Mouse (Mus musculus) kidney, embryonic 16.5 days (tissue): ENCODE results near the gene Stip1. TPM values are rescaled to one million over a fixed set of nuclear protein-coding genes. Genes with fewer than 3 reads are reported as not detected.

Source experiments
- ATAC-seq: fragments of 200-750 bp; cut with Nextera tagmentation; 2 replicates; pipeline ENCODE4 v1.8.0; 2017; ENCODE audit warnings: moderate TSS enrichment; ENCODE audit not compliant: low FRiP score, low TSS enrichment
- H3K27ac ChIP-seq: fragments of 300-500 bp; sonication (generic); 2 replicates; pipeline ENCODE4 v1.5.1; 2014; ENCODE audit warnings: low read length
- H3K27me3 ChIP-seq: fragments of 300-500 bp; sonication (generic); 2 replicates; pipeline ENCODE4 v1.6.1; 2014; ENCODE audit warnings: low read length, control low read depth, mixed read lengths; ENCODE audit not compliant: insufficient read depth
- H3K36me3 ChIP-seq: fragments of 300-500 bp; sonication (generic); 2 replicates; pipeline ENCODE4 v1.6.1; 2014; ENCODE audit warnings: low read length, control low read depth, mixed read lengths; ENCODE audit not compliant: insufficient read depth
- H3K4me1 ChIP-seq: fragments of 300-500 bp; sonication (generic); 2 replicates; pipeline ENCODE4 v1.6.1; 2014; ENCODE audit warnings: low read length, control low read depth, mixed read lengths; ENCODE audit not compliant: insufficient read depth
- H3K4me2 ChIP-seq: fragments of 300-500 bp; sonication (generic); replicated peaks from 2 replicates; pipeline ENCODE4 v1.6.1; 2014; ENCODE audit warnings: low read depth, low read length
- H3K4me3 ChIP-seq: fragments of 300-500 bp; sonication (generic); 2 replicates; pipeline ENCODE4 v1.5.1; 2014; ENCODE audit warnings: mild to moderate bottlenecking, low read length
- H3K9ac ChIP-seq: fragments of 300-500 bp; sonication (generic); replicated peaks from 2 replicates; pipeline ENCODE4 v1.6.1; 2014; ENCODE audit warnings: low read length
- H3K9me3 ChIP-seq: fragments of 300-500 bp; sonication (generic); 2 replicates; pipeline ENCODE4 v1.6.1; 2016; ENCODE audit warnings: low read length, control low read depth
- WGBS: fragments of 180-500 bp; shearing (Covaris S2); extraction: QIAGEN DNeasy Blood & Tissue Kit; methylation state at CpG from one replicate; pipeline ENCODE4 v1.1.7; 2014; 5-methylcytosine and 5-hydroxymethylcytosine counted together
- polyA plus RNA-seq: library from polyadenylated mRNA; unstranded; fragments of >200 nt; fragmentation: Nextera tagmentation; extraction: Ambion mirVana; gene quantifications from 2 replicates; pipeline ENCODE4 v1.2.1, GENCODE M21; 2015

Stip1 gene
- polyA plus RNA-seq, 1 experiment from 2014 or later: 305 TPM

GRCm38 (mm10) chr19:7073997-7074781 lies 34.4 kb upstream of the Stip1 start:
- Histone ChIP-seq H3K9ac (no peak overlapping the region), H3K27me3 (no peaks in the 10 kb centered on the region), H3K36me3 (no peaks in the 10 kb centered on the region), H3K27ac (no peak overlapping the region), H3K9me3 (no peaks in the 10 kb centered on the region), H3K4me2 (no peak overlapping the region), H3K4me3 (no peak overlapping the region), H3K4me1 (peaks cover 55% of the 10 kb centered on the region)
- ATAC-seq: no peak
- WGBS: 39% methylated on average over 12 of the region's 12 CpGs

- peak; percentile 37; the same call in 1 of the 2 replicates for ATAC-seq
- no peaks in the 10 kb centered on the region for H3K36me3 ChIP-seq
- WGBS: 20% methylated on average over 6 of the region's 6 CpGs
- H3K9ac ChIP-seq: no peak overlapping the region
- H3K4me2 ChIP-seq: no peak overlapping the region
- no peaks in the 10 kb centered on the region for H3K9me3 ChIP-seq
- H3K4me3 ChIP-seq: no peak overlapping the region
- peaks cover 59% of the 10 kb centered on the region for H3K4me1 ChIP-seq
- peak overlapping the region; percentile 63 for H3K27ac ChIP-seq
- 0 out of 2 replicates have a peak, but pooled peaks cover 7% of the 10 kb centered on the region for H3K27me3 ChIP-seq
Observed at GRCm38 (mm10) chr19:7072221-7072620, 32.5 kb upstream of the Stip1 start.

GRCm38 (mm10) chr19:7070775-7071174 lies 31.0 kb upstream of the Stip1 start:
- Histone ChIP-seq H3K4me2 (peak overlapping the region; percentile 45), H3K27ac (peak overlapping the region; percentile 51; the same call in 1 of the 2 replicates), H3K9me3 (no peaks in the 10 kb centered on the region), H3K4me1 (peaks cover 70% of the 10 kb centered on the region), H3K9ac (0 out of 2 replicates have a peak overlapping the region, but pooled peaks have one; percentile 32), H3K4me3 (no peak overlapping the region), H3K36me3 (no peaks in the 10 kb centered on the region), H3K27me3 (0 out of 2 replicates have a peak, but pooled peaks cover 8% of the 10 kb centered on the region)
- ATAC-seq: no peak
- WGBS: 19% methylated on average over 4 of the region's 4 CpGs

- peak; percentile 69 for ATAC-seq
- Histone ChIP-seq H3K9ac (peak overlapping the region; percentile 43; the same call in 1 of the 2 replicates), H3K9me3 (no peaks in the 10 kb centered on the region), H3K4me3 (no peak overlapping the region), H3K27ac (peak overlapping the region; percentile 51), H3K4me1 (peaks cover 70% of the 10 kb centered on the region), H3K4me2 (peak overlapping the region; percentile 45), H3K27me3 (0 out of 2 replicates have a peak, but pooled peaks cover 10% of the 10 kb centered on the region), H3K36me3 (no peaks in the 10 kb centered on the region)
- WGBS: 6% methylated on average over 29 of the region's 35 CpGs
Observed at GRCm38 (mm10) chr19:7069781-7070763, 30.3 kb upstream of the Stip1 start.

GRCm38 (mm10) chr19:7068661-7069531 lies 29.1 kb upstream of the Stip1 start:
- peaks cover 70% of the 10 kb centered on the region for H3K4me1 ChIP-seq

GRCm38 (mm10) chr19:7068136-7068535 lies 28.4 kb upstream of the Stip1 start:
- no peak overlapping the region for H3K4me2 ChIP-seq
- H3K9me3 ChIP-seq: no peaks in the 10 kb centered on the region
- 0 out of 2 replicates have a peak, but pooled peaks cover 10% of the 10 kb centered on the region for H3K27me3 ChIP-seq
- ATAC-seq: no peak
- no peak overlapping the region for H3K4me3 ChIP-seq
- H3K9ac ChIP-seq: no peak overlapping the region
- peaks cover 70% of the 10 kb centered on the region for H3K4me1 ChIP-seq
- H3K36me3 ChIP-seq: no peaks in the 10 kb centered on the region
- 2% methylated on average over 14 of the region's 14 CpGs for WGBS
- no peak overlapping the region for H3K27ac ChIP-seq

More at GRCm38 (mm10) chr19:7068661-7069531, 29.1 kb upstream of the Stip1 start:
- Histone ChIP-seq H3K27ac (peak overlapping the region; percentile 51; the same call in 1 of the 2 replicates), H3K27me3 (0 out of 2 replicates have a peak, but pooled peaks cover 10% of the 10 kb centered on the region), H3K9me3 (no peaks in the 10 kb centered on the region), H3K4me3 (no peak overlapping the region), H3K36me3 (no peaks in the 10 kb centered on the region), H3K4me2 (no peak overlapping the region), H3K9ac (peak overlapping the region; percentile 43; the same call in 1 of the 2 replicates)
- ATAC-seq: no peak
- 39% methylated on average over 11 of the region's 11 CpGs for WGBS

GRCm38 (mm10) chr19:7067344-7068050 lies 27.7 kb upstream of the Stip1 start:
- Histone ChIP-seq H3K36me3 (no peaks in the 10 kb centered on the region), H3K4me3 (no peak overlapping the region), H3K27me3 (0 out of 2 replicates have a peak, but pooled peaks cover 10% of the 10 kb centered on the region), H3K9me3 (no peaks in the 10 kb centered on the region), H3K4me2 (no peak overlapping the region), H3K27ac (no peak overlapping the region), H3K4me1 (peaks cover 63% of the 10 kb centered on the region), H3K9ac (peak overlapping the region; percentile 17; the same call in 1 of the 2 replicates)
- 46% methylated on average over 20 of the region's 20 CpGs for WGBS
- no peak for ATAC-seq

GRCm38 (mm10) chr19:7066828-7067342 lies 27.1 kb upstream of the Stip1 start:
- Histone ChIP-seq H3K4me2 (peak overlapping the region; percentile 17; the same call in 1 of the 2 replicates), H3K4me1 (peaks cover 57% of the 10 kb centered on the region)
- WGBS: 26% methylated on average over 8 of the region's 8 CpGs

More at GRCm38 (mm10) chr19:7066828-7067342, 27.1 kb upstream of the Stip1 start:
- Histone ChIP-seq H3K9me3 (no peaks in the 10 kb centered on the region), H3K4me3 (no peak overlapping the region), H3K36me3 (no peaks in the 10 kb centered on the region), H3K27ac (0 out of 2 replicates have a peak overlapping the region, but pooled peaks have one; percentile 40), H3K27me3 (0 out of 2 replicates have a peak, but pooled peaks cover 10% of the 10 kb centered on the region), H3K9ac (no peak overlapping the region)
- ATAC-seq: no peak
